ENCODE assay signal across 8 mouse cellular contexts in the genomic region with DNA sequence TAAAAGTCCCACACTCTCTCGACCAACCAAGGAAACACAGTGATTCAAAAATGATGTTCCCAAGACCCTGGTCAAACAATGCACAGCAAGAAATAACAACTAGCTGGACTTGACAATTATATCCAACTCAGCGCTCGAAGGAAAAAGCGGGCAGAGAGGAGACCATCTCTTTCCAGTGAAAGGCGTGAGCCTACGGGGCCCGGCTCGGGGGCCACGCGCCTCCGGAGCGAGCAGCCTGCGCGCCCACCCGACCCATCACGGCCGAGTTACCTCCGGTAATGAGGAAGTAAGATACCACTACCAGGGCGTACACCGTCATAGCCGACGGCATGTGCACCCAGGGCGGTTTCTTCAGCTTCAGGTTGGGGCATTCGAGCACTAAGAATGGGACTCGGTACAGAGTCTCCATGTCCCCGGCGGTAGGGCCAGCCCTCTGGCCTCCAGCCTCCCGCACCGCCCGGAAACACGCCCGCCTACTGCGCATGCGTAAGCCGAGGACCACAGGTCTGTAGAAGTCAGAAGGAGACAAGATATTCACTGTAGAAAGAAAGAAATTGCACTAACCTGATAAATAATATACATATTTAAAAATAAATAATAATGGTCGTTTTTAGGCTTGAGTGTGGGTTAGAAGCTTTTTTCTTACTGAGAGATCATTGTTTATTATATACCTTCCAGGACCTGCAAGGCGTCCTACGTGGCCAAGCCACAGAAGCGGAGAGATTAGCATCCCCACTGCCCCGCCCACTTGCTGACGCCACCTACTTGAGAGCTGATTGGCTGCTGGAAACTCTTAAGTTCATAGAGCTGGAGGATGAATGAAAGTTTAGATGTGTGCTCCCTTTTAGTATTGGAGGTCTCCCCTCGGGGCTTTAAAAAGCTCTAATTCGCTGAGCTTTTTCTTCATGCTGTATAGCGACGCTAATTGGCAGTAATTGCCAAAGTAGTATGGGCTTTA. TPM values are rescaled to one million over a fixed set of nuclear protein-coding genes. Genes with fewer than 3 reads are reported as not detected.
DNase-seq lines count a peak whose midpoint lies in the region; ATAC-seq lines count a peak whose summit lies in the region.

Gene Ostc, minus strand, starts transcription at position 478 of the 958 bp plus-strand sequence.

- H3K4me2 ChIP-seq in forebrain, embryonic 14.5 days (ENCODE audit: low read length) = peak within 1 kb of the TSS; percentile 84
- peak within 1 kb of the TSS; percentile 83 for H3K4me2 ChIP-seq in neural tube, embryonic 15.5 days

- peak within 1 kb of the TSS; percentile 75 for H3K9ac ChIP-seq in forebrain, embryonic 14.5 days (ENCODE audit: low read length)
- H3K9ac ChIP-seq in neural tube, embryonic 15.5 days (replicated peaks) = peak within 1 kb of the TSS; percentile 82

- H3K27me3 ChIP-seq in forebrain, embryonic 14.5 days (replicated peaks; ENCODE audit: control insufficient read depth, insufficient read depth, low read length) = no peaks in the 10 kb centered on the region
- H3K27me3 ChIP-seq in neural tube, embryonic 15.5 days (replicated peaks) = no peaks in the 10 kb centered on the region

- WGBS in forebrain, embryonic 14.5 days = under 1% methylated on average over 45 of the region's 45 CpGs
- WGBS in neural tube, embryonic 15.5 days = under 1% methylated on average over 45 of the region's 45 CpGs

- H3K4me1 ChIP-seq in forebrain, embryonic 14.5 days (ENCODE audit: control insufficient read depth, insufficient read depth, low read length) = peaks cover 9% of the 10 kb centered on the region
- peaks cover 24% of the 10 kb centered on the region for H3K4me1 ChIP-seq in neural tube, embryonic 15.5 days

- peak; percentile 99 for DNase-seq in ES-CJ7 (ENCODE audit: low read depth, low spot score)
- peak; percentile 92 for DNase-seq in cerebellum, adult 11 months
- DNase-seq in forebrain, embryonic 14.5 days (ENCODE audit: low spot score) = peak; percentile 99
- DNase-seq in heart, postnatal 14 days = peak; percentile 94 to 95
- DNase-seq in layer of hippocampus, adult 11-12 months (ENCODE audit: low spot score) = peak; percentile 96
- peak; percentile 98 for DNase-seq in lung, adult 18-20 months
- DNase-seq in testis, postnatal 14 days (ENCODE audit: low spot score) = peak; percentile 97

- ATAC-seq in forebrain, embryonic 14.5 days = peak; percentile 97
- peak; percentile 96 for ATAC-seq in neural tube, embryonic 15.5 days (ENCODE audit: low FRiP score)

- peak within 1 kb of the TSS; percentile 65 for H3K27ac ChIP-seq in forebrain, embryonic 14.5 days (ENCODE audit: low read depth, low read length)
- peak within 1 kb of the TSS; percentile 88 for H3K27ac ChIP-seq in neural tube, embryonic 15.5 days (replicated peaks)

- H3K9me3 ChIP-seq in forebrain, embryonic 14.5 days (replicated peaks; ENCODE audit: control insufficient read depth, low read length) = no peaks in the 10 kb centered on the region
- no peaks in the 10 kb centered on the region for H3K9me3 ChIP-seq in neural tube, embryonic 15.5 days (replicated peaks)

- H3K4me3 ChIP-seq in forebrain, embryonic 14.5 days (ENCODE audit: low read depth, low read length) = peak within 1 kb of the TSS; percentile 63
- H3K4me3 ChIP-seq in neural tube, embryonic 15.5 days (replicated peaks) = peak within 1 kb of the TSS; percentile 69

- H3K36me3 ChIP-seq in forebrain, embryonic 14.5 days (ENCODE audit: control insufficient read depth, insufficient read depth, low read length) = 0 out of 2 replicates have a peak, but pooled peaks cover 2% of the 10 kb centered on the region
- H3K36me3 ChIP-seq in neural tube, embryonic 15.5 days = no peaks in the 10 kb centered on the region

- intact Hi-C loops in heart, postnatal 14 days (cut with DNase I) = no loop called here

RNA-seq across cellular contexts. Expression of gene Ostc, which starts in this region (rescaled TPM):
- 266 and 307 TPM in 2 replicates for polyA plus RNA-seq in forebrain, embryonic 14.5 days (2014; fragmentation: Nextera tagmentation; extraction: Ambion mirVana)
- 10 to 100 TPM; 42.1 to 55.0 TPM for total RNA-seq in heart, postnatal 14 days (2021)
- polyA plus RNA-seq in neural tube, embryonic 15.5 days (2015; fragmentation: Nextera tagmentation; extraction: Ambion mirVana) = 205 and 226 TPM in 2 replicates

Comparison
In these comparisons a context has a peak if more than half of its experiments do, and no peak if none do; other contexts are left out.
1. Peak in every context shown above with its lines: DNase-seq, ATAC-seq, H3K4me3 ChIP-seq and H3K27ac ChIP-seq.